14 mouse cellular contexts compared by ENCODE assay signal in the genomic region with DNA sequence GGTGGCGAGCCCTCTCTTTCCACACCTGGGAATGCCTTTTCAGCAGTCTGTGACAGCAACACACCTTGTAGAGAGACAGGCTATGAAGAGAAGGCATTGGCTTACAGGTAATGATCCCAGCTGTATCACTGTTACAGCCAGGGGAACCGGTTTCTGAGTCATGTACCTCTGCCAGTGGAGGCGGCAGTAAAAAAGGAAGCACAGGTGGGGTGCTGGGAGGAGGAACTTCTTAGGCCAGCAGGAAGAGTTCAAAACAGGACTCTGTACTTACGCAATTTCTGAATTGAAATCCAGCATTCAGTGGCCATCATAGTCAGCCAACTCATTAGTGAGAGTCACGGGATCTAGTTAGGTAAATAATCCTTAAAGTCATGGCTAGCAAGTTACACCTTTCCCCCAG. TPM values are rescaled to one million over a fixed set of nuclear protein-coding genes. Genes with fewer than 3 reads are reported as not detected.
DNase-seq lines count a peak whose midpoint lies in the region; ATAC-seq and TF ChIP-seq lines count a peak whose summit lies in the region.
"Had no signal": no experiment of that assay in that cellular context is flagged by ENCODE, and none has a peak within 500 bp of the region (broad histone marks: within the 10 kb centered on the region; RNA-seq: fewer than 3 reads in every experiment).

A gene (minus strand): TSS at position 163 of the 400 bp plus-strand sequence.

- intact Hi-C loops in left cerebral cortex, postnatal 10 days (cut with DNase I), result loop anchor here (10.0 kb wide), 1 partner anchor 139 kb away; no protein-coding TSS in a partner anchor
- intact Hi-C loops in heart, postnatal 14 days (cut with DNase I), result no loop called here

- TF ChIP-seq POLR2A in liver, adult 2 months (IDR thresholded peaks at IDR 0.05; ENCODE audit: extremely low read depth, insufficient read depth, low read length), result no peak

- no peak within 1 kb of the TSS for H3K4me3 ChIP-seq in liver, adult 2 months (ENCODE audit: insufficient read depth, low read depth, low read length)
- H3K4me3 ChIP-seq in embryonic facial prominence, embryonic 13.5 days, result no peak within 1 kb of the TSS
- H3K4me3 ChIP-seq in lung, postnatal 0 days (ENCODE audit: low read depth, low read length), result no peak within 1 kb of the TSS
- H3K4me3 ChIP-seq: gastrocnemius, adult 2 months had no signal

- TF ChIP-seq EP300 in lung, postnatal 0 days (IDR thresholded peaks at IDR 0.05), result no peak

- H3K79me2 ChIP-seq in liver, adult 2 months (ENCODE audit: control insufficient read depth, insufficient read depth, low read length), result no peaks in the 10 kb centered on the region

- H3K9ac ChIP-seq in liver, adult 2 months (ENCODE audit: low read depth, low read length), result no peak within 1 kb of the TSS
- no peak within 1 kb of the TSS for H3K9ac ChIP-seq in embryonic facial prominence, embryonic 13.5 days
- no peak within 1 kb of the TSS for H3K9ac ChIP-seq in lung, postnatal 0 days (replicated peaks; ENCODE audit: low read depth)

- WGBS in liver, adult 2 months, result 34% methylated on average over 5 of the region's 5 CpGs
- WGBS in embryonic facial prominence, embryonic 13.5 days, result 56% methylated on average over 5 of the region's 5 CpGs
- 48% methylated on average over 5 of the region's 5 CpGs for WGBS in lung, postnatal 0 days

- H3K36me3 ChIP-seq in liver, adult 2 months (ENCODE audit: control insufficient read depth, insufficient read depth, low read length), result no peaks in the 10 kb centered on the region
- no peaks in the 10 kb centered on the region for H3K36me3 ChIP-seq in embryonic facial prominence, embryonic 13.5 days
- H3K36me3 ChIP-seq in lung, postnatal 0 days (ENCODE audit: insufficient read depth, low read length), result no peaks in the 10 kb centered on the region

- TF ChIP-seq CTCF in liver, adult 2 months (IDR thresholded peaks at IDR 0.05; ENCODE audit: low read depth, low read length), result no peak
- no peak for TF ChIP-seq CTCF in lung, postnatal 0 days (IDR thresholded peaks at IDR 0.05)

- H3K9me3 ChIP-seq in embryonic facial prominence, embryonic 13.5 days, result no peaks in the 10 kb centered on the region
- H3K9me3 ChIP-seq in lung, postnatal 0 days (ENCODE audit: low read length), result no peaks in the 10 kb centered on the region

- DNase-seq in liver, adult 2 months (ENCODE audit: extremely low read depth, low read depth, low spot score), result peak; percentile 82
- DNase-seq in liver, result no peak
- peak; percentile 61 for DNase-seq in lung, postnatal 0 days (ENCODE audit: low spot score)
- DNase-seq in thymus, postnatal 25 days, result peak; percentile 61
- no peak for DNase-seq in left cerebral cortex, postnatal 10 days (ENCODE audit: extremely low spot score in 1 of 2, low spot score in 2 of 2)
- no peak for DNase-seq in heart, postnatal 14 days
- DNase-seq: adrenal gland, postnatal 10 days; cerebellum, adult 9-10 months; gastrocnemius, adult 2 months; kidney, adult 11 months; right cerebral cortex, adult 18-20 months had no signal

- no peak within 1 kb of the TSS for H3K4me2 ChIP-seq in embryonic facial prominence, embryonic 13.5 days
- H3K4me2 ChIP-seq in lung, postnatal 0 days (replicated peaks; ENCODE audit: low read depth, low read length), result no peak within 1 kb of the TSS

- peaks cover 4% of the 10 kb centered on the region; the same call in 1 of the 2 replicates for H3K4me1 ChIP-seq in liver, adult 2 months (ENCODE audit: control insufficient read depth, insufficient read depth, low read length)
- no peaks in the 10 kb centered on the region for H3K4me1 ChIP-seq in embryonic facial prominence, embryonic 13.5 days
- H3K4me1 ChIP-seq in lung, postnatal 0 days (ENCODE audit: insufficient read depth, low read depth, low read length), result no peaks in the 10 kb centered on the region; the same call in 1 of the 2 replicates

- H3K27me3 ChIP-seq in liver, adult 2 months (ENCODE audit: control insufficient read depth, insufficient read depth, low read length), result no peaks in the 10 kb centered on the region; the same call in 1 of the 2 replicates
- H3K27me3 ChIP-seq in embryonic facial prominence, embryonic 13.5 days, result no peaks in the 10 kb centered on the region
- no peaks in the 10 kb centered on the region for H3K27me3 ChIP-seq in lung, postnatal 0 days (replicated peaks; ENCODE audit: insufficient read depth, low read length)

- H3K27ac ChIP-seq in liver, adult 2 months (replicated peaks; ENCODE audit: insufficient read depth, low read depth, low read length), result no peak within 1 kb of the TSS
- no peak within 1 kb of the TSS for H3K27ac ChIP-seq in embryonic facial prominence, embryonic 13.5 days
- H3K27ac ChIP-seq in lung, postnatal 0 days (ENCODE audit: low read length), result no peak within 1 kb of the TSS
- H3K27ac ChIP-seq: gastrocnemius, adult 2 months had no signal

- peak; percentile 32; the same call in 1 of the 2 replicates for ATAC-seq in embryonic facial prominence, embryonic 13.5 days (ENCODE audit: insufficient number of reproducible peaks, insufficient read depth, low FRiP score, low TSS enrichment, low read depth)
- ATAC-seq in lung, postnatal 0 days, result peak; percentile 68
- ATAC-seq in inflammation-experienced regulatory T-cells, adult 6 months, result no peak

RNA-seq across cellular contexts. Expression of the gene that starts here (rescaled TPM):
- total RNA-seq in liver, adult 2 months (2014; rRNA removed), result 0.28 TPM in 1 of 2 replicates, not detected in the other
- not detected in 2 replicates for polyA plus RNA-seq in liver, adult 2 months (2012; rRNA removed)
- 2.8 and 3.9 TPM in 2 replicates for polyA plus RNA-seq in embryonic facial prominence, embryonic 13.5 days (2015; fragmentation: Nextera tagmentation; extraction: Ambion mirVana)
- polyA plus RNA-seq in lung, postnatal 0 days (2015; fragmentation: Nextera tagmentation; extraction: Ambion mirVana), result 0.05 and 0.14 TPM in 2 replicates
- total RNA-seq in left cerebral cortex, postnatal 10 days (2021), result under 1 TPM in 1 of 2 experiments, not detected in 1; 0.24 TPM
- not detected for polyA plus RNA-seq in inflammation-experienced regulatory T-cells, adult 6 months (2017; shearing (Covaris generic))
- total RNA-seq in heart, postnatal 14 days (2021), result not detected
- total RNA-seq: gastrocnemius, adult 2 months had no signal
- polyA plus RNA-seq: heart, embryonic 14.5 days had no signal

Comparison
In these comparisons a context has a peak if more than half of its experiments do, and no peak if none do; other contexts are left out.
1. Peak in DNase-seq in liver, adult 2 months; RNA of the gene not detected or under 1 TPM.
2. Peak in DNase-seq and ATAC-seq in lung, postnatal 0 days; RNA of the gene not detected or under 1 TPM.